Mouse (Mus musculus) kidney, postnatal 4 days (tissue): ENCODE measurements around the gene Ksr2.
"Not testable (repeated sequence)": the region's sequence is repeated elsewhere in the genome, so short reads cannot be mapped to it uniquely, and the experiment has no call there.

Experiments used
- DNase-seq, 2 experiments: peaks; one replicate each; pipeline ENCODE4 v3.0.0; 2021; ENCODE audit warnings: mixed read lengths in 2 of 2

The Ksr2 gene

DNA sequence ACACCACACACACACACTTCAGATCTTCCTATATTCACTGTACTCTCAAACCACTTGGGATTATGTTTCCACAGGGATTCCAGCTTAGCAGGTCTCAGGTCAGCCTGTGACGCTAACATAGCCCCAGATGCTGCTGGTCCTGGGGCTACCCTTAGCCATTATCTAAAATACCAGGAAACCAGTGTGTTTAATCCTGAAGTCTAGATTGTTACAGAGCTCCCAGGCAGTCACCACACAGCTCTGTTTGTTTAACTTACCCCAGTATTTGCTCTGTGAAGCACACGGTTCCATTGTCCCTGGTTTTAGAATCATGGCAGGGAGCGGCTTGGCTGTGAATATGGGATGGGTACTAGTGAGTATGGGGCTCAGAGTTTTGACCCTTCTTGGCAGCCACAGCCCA lies 125.4 kb downstream of the Ksr2 start:
- no peak for DNase-seq

DNA sequence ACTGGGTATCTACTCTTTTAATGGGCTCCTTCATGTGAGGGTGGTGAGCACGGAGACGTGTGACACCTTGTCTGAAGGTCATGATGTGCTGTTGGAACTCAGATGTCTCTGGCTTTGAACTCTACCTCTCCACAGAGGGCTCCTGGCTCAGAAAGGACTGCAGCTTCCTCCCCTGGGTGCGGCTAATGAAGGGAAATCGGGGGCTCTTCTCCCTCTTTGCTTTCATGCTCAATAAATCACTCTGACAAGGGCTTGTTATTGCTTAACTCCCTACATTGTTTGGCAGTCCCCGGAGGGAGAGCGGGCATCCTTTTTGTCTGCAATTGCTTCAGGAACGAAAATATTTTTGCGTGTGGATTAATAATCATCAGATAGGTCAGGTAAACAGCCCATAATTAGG lies 127.9 kb downstream of the Ksr2 start:
- DNase-seq, result no peak

DNA sequence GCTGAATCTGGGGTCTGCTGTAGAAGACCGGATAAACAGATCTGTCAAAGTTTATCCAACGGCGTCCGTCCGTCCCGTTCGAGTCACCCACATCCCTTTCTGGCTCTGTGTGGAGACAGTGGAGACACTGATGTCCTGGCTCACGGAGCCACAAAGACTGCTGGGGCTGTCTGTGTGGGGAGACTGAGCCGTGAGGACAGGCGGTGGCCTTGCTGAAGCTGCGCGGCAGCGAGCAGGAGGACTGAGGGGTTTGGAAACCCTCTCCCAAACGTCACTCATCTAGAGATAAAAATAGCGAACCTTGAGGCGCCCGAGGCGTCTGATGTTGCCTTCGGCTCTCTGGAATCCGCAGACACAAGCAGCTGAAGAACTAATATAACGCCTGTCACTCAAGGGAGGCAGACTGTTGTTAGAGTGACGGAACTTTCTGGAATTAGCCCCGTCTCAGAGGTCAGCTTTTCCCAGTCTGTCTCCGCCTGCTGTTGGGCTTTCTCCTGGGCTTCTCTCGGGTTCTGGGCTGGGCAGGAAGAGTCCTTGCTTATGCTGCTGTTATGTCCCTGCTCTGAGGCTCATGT lies 133.0 kb downstream of the Ksr2 start:
- DNase-seq, result peak in 1 of 2 experiments; percentile 38

DNA sequence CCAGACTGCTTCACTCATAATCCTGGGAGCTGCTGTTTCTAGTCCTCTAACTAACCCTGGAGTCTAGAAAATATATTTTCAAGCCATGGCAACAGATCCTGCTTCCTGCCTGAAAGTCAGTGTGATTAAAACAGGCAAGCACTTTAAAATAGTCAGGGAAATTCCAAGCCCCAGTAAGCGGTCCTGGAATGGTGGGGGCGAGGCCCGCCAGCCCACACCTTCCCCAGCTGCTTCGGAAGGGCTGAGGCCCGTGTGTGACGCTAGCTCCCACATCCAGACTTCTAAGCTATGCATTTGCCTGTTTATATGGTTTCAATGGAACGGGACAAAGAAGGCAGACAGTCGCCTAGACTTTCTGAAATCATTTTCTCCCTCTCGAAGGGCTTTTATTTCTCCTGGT lies 137.2 kb downstream of the Ksr2 start:
- peak in 1 of 2 experiments; percentile 41 for DNase-seq

DNA sequence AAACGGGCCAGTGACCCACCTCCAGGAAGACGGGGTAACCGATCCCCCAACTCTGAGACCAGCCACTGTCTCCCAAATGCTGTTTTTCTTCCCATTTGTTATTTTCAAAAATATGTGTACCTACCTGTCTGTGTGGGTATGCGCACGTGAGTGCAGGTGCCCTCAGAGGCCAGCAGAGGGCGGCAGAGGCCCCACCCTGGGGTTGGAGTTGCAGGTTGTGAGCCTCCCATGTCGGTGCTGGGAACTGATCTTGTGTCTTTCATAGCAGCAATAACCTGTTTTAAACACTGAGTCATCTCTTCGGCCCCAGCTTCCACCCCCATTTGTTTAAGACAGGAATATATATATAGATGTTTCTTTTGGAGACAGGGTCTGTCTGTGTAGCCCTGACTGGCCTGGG lies 138.3 kb downstream of the Ksr2 start:
- DNase-seq, result no peak

DNA sequence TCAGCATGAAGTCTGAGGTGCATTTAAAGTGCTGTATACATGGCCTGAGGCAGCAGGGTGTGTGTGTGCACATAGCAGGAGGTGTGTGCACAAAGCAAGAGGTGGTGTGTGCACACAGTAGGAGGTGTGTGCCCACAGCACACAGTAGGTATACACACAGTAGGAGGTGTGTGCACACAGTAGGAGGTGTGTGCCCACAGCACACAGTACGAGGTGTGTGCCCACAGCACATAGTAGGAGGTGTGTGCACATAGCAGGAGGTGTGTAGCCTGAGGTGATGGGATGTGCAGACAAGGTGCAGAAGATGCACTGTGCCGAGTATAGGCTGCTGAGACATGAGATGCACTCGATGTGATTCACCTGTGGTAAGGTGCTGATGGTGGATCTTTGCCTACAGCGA lies 140.7 kb downstream of the Ksr2 start:
- no peak for DNase-seq

DNA sequence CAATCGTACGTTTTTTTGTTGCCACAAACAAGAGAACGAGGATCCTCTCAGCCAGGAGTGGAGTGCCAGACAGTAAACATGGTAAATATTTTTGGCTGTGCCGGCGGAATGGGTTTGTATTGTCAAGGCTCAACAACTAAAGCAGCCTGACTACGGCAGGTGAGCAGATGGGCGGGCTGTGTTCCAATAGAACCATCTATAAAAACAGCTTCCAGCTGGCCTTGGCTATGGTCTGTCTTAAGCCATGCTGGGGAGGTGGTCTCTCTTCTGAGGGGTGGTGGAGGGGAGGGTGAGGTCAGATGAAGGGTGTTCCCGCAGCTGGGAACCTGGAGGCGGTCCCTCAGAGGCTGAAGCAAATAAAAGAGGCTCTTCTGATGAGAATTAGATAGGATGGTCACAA lies 142.8 kb downstream of the Ksr2 start:
- no peak for DNase-seq

DNA sequence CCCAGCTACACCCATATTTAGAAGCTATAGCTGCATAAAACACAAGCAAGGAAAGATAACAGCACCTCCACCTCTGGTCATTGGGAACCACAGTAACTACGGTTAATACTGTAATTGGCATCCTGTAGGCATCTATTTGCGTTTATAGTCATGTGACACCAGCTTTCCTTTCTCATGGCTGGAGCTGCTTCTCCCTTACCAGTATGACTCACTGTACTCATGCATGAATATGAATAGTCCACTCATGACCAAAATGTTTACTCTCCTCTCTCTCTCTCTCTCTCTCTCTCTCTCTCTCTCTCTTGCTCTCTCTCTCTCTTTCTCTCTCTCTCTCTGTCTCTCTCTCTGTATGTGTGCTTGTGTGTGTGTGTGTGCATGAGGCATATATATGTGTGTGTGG lies 147.3 kb downstream of the Ksr2 start:
- no peak for DNase-seq

DNA sequence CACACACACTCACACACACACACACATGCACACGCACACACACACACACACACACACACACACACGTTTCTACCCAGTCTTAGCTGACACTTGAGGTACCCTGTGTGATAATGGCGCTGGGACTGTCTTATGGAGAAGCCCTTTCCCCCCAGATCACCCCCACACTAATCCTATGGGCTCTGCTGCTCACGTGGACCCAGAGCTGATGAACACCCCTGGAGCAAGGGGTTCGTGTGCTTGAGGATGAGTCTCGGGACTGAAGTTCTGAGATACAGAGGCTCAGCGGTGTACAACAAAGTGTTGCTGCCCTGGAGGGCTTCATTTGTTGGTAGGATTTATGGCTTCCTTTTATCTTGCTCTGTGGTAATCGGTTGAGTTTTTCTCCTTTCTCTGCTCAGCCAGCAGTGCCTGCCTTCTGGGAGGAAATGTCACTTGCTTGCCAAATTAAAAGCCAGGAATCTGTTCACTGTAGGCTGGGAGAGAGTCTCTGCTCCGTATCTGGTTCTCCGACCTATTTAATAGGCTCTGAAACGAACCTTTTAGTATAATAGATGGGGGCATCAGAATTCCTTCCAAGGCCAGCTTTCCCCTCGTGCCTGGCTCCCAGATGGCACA lies 152.4 kb downstream of the Ksr2 start:
- DNase-seq, result no peak

DNA sequence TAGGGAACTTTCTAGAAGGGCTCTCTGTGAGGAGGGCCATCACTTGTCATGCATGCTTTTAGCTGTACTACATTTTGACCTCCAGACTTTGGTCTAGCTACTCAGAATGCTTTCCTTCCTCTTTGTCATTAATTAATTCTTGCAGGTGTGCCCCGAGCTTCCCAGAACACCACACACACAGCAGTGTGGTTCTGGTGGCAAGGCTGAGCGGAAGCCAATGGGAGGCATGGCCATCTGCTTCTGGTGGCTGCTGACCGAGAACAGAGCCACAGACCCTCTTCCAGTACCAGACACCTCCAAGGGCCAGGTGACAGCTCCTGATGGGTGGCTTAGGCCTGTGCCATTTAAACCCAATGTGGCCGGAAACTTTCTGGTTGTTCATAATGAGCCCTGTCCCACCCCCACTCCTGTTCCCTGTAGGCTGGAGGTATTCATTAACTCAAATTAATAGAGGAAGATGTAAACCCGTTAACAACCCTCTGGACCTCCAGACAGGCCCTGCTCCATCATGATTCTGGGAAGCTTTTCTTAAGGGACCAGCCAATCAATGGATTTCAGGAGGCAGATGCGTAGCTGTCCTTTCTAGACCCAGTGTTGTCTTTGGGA lies 155.5 kb downstream of the Ksr2 start:
- DNase-seq, result peak; percentile 28 to 63

DNA sequence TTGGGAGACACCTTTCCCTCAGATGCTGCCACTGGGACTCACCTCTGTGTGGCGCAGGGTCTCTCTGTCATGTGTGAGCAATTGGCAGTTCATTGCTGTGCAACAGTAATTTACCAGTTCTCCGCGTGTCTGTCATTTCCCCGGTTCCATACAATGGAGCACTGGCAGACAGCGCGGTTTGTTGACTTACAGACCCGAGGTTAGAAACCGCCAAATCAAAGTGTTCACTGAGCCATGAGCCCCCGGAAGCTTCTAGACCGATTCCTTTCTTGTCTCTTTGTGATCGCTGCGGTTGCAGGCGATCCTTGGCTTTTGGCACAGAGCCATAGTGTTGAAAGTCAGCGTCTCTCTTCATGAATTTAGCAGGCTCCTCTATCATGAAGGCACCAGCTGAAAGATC lies 158.6 kb downstream of the Ksr2 start:
- peak; percentile 36 to 63 for DNase-seq

DNA sequence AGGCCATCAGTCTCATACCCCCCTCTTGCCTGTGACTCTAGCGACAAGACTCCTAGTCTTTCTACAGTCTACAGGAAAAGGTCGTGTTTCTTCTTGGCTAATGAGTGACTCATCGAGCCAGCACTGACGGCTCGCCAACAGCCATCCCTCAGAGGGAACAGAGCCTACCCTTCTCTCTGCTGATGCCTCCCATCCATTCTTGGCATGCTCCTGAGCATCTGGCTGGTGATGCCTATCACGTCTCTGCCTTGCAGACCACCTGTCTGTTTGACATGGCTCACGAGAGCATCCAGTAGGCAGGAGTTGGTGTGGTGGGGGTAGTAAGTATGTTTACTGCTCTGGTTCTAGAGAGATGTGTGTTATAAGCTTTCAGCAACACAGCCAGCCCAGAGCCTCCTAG lies 161.1 kb downstream of the Ksr2 start:
- peak in 1 of 2 experiments; percentile 29 for DNase-seq

DNA sequence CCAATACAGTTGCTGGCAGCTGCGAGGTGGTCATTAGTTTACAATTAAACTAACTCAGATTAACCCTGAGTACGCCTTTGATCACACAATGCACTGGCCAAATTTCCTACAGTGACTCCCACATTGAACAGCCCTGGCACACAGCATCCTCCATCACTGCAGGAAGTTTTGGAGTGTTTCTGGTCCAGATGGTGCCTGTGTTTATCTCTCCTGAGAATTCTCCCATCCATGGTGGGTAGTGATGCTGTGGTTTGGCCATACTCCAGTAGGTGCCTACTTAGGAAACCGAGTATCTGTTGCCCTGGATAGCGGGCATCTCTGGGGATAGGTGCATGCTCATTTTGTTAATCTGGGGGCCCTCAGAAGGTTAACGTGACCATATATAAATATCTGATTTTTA lies 163.8 kb downstream of the Ksr2 start:
- no peak for DNase-seq

DNA sequence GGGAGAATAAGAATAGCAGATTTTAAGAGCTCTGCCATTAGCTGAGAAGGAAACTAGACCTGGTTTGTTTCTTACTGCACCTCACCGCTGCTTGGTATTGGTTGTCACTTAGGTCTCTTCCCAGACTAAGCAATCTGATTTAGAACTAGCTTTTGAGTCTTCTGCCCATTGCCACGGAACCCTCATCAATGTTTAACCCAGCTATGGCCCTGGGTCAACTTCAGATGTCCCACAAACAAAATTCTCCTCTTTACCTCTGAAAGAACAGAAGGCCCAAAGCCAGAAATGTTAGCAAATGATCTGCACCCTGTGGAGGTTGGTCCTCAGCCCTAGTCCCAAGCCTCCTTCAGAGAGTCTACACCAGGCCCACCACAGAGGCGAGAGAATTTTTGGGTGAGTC lies 167.9 kb downstream of the Ksr2 start:
- DNase-seq, result no peak

DNA sequence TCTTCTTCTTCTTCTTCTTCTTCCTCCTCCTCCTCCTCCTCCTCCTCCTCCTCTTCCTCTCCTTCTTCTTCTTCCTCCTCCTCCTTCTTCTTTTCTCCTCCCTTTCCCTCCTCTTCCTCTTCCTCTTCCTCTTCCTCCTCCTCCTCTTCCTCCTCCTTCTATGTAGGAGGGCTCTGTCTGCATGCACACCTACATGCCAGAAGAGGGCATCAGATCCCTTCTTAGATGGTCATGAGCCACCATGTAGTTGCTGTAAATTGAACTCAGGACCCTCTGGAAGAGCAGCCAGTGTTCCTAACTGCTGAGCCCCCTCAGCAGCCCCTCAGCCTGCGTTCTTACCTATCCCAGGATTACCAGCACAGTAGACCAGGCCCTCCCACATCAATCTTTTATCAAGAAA lies 170.6 kb downstream of the Ksr2 start:
- no peak for DNase-seq

DNA sequence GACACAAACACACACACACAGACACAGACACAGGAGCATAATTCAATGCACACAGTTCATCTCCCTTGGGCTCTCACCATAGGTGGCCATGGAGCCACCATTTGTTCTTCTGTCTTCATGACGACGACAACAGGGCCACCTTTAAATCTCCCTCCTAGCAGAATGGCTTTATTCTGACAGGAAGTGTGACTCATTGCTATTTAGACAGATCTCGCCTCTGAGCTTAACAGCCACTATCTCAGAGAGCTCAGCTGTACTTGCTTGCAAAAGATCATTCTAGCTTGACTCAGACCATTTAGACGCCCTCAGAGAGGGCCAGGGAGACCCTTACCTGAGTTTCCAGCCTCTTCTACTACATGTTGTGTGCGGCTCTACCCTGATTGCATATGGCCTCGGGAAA lies 175.5 kb downstream of the Ksr2 start:
- DNase-seq, result no peak

DNA sequence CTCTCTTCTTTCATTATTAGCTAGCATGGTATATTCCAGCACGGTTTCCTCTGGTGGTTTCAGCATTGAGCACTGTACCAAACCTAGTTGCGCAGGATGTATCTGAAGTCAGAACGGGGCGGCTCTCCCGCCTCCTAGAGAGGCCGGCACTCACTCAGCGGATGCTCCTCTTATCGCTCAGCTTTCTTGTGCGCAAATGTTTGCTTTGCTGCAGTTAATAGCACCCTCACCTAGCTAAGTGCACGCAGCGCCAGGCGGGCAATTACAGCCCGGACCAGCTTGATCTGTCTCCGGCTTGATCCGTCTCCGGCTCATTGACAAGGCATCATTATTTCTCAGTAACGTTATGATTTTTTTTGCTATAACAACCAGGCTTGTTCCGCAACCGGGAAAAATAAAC lies 179.5 kb downstream of the Ksr2 start:
- DNase-seq, result no peak

DNA sequence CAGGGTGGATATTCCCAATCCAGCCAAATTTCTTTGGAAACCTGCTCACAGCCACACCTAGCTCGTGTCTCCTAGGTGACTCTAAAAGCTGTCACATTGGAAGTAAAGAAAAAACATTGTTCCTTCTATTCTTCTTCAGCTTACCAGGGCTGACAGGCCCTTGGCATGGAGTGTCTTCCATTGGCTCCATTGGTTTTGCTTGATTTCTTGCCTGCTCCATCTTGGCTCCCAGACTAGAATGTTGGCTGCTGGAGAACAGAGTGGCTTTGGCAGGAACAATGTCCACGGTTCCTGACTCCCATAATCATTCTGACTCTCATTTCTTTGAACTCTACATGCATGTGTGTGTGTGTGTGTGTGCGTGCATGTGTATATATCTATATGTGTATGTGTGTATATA lies 183.0 kb downstream of the Ksr2 start:
- DNase-seq, result no peak

DNA sequence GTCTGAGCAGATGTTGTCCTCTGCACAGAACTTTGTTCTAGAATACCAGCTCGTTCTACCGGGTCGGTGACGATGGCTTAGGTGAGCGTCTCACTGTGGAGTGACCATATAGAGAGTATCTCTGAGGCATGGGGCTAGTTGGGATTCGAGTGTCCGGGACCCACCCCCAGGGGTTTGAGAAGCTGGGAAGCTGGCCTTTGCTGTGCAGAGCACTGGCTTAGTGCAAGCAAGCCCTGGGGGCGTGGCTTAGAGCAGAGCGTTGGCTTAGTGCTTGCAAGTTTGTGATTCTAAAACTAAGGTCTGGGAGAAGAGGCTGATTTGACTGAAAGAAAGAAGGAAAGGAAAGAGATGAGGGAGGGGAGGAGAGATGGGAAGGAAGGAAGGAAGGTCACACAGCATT lies 188.2 kb downstream of the Ksr2 start:
- peak; percentile 29 to 35 for DNase-seq

DNA sequence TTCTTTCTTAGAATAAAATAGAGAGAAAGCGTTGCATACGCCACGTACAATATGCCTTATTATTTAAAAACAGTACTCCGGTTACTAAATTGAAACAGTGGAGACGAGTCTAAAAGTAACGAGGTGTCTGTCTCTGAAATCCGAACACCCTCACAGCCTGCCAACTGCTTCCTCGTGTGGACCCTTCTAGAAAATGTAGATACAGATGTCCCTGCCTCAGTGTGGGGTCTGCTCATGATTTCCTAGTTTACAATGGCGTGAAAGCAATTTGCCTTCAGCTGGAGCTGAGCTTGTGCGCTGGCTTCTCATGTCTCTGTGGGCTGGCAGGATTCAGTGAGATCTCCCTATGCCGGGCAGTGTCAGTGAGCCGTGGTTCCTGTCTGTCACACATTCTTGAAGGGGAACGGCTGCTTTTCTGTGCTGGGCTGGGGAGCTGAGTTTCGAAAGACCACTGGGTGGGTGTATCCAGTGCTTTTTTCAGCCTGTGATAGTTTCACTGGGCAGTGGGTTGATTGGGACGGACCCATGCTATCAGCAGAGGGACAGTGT lies 194.0 kb downstream of the Ksr2 start:
- DNase-seq, result peak; percentile 30 to 53

DNA sequence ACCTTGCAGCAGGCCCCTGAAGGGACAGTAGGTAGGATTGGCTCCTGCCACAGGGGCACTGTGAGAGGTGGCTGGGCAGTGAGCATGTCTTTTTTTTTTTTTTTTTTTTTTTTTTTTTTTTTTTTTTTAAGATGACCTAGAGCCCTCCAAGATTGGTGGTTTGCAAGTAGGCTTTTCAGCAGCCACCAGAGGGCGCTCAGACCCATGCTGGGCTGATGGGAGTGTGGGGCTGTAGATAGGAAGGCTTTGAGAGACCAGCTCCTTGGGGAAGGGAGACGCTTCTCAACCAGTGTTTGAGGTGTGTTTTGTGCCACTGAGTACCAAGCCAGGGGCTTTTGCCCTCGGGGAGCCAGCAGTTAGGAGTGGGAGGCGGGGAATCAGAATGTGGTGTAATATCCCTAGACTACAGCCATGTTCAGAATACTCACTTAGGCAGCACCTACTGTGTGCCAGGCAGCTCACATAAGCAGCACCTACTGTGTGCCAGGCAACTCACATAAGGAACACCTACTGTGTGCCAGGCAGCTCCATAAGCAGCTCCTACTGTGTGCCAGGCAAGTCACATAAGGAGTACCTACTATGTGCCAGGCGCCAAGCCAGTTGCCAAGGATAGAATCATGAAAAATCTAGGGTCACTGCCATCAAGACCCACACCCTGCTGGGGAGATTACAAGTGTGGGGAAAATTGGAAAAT lies 200.7 kb downstream of the Ksr2 start:
- peak; percentile 89 to 92 for DNase-seq

DNA sequence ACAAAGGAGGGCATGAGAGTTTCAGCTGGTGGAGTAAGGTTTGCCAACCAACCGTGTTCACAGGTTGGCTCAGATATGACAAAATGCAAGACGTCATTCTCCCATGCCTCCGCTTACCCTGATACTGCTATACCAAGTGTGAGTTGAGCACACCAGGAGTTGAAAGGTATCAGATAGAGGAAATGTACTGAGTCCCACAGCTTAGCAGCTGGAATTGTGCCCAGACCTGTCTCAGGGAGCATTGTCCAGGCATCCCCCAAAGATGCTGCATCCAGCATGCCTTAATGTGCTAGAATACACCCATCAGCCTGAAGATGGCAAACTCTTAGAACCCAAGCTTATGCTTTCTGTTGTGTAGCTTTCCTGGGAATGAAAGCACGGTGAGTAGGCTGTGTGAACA lies 206.5 kb downstream of the Ksr2 start:
- DNase-seq, result no peak

DNA sequence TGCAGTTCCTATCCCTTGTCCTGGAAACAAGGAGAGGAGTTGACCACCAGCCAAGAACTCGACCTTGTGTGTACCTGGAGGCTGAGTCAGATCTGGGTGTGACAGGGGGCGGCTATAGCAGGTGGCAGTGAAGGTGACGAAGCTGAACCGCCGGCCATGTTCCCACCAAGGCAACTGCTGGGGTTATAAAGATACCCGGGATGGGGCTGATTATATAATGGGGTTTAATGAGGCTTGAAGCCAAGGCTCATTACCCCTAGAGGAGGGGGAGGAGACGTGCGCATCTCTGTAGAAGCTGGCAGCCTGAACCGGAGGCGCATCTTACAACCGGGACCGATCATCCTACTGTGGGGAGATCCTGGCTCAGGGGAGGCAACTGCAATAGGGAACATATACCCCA lies 208.4 kb downstream of the Ksr2 start:
- peak; percentile 30 to 55 for DNase-seq

DNA sequence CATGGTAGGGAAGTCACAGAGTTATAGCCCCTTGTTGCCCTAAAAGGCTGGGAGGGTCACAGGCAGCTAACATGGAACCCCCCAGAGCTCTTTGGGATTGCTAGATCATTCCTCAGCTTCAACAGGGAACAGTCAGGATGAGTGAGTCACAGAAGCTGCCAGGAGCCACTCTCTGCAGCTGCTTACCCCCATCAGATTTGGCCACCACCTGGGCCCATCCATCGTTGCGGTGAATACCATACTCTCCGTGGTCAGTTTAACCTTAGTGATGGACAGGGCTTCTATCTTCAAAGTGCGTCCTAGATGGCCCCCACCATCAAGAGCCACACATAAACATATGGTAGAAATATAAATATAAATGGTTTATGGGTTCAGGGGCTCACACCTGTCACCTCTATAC lies 209.4 kb downstream of the Ksr2 start:
- DNase-seq, result not testable (repeated sequence)
